Mouse (Mus musculus) cerebellum, adult 11 months (tissue): ENCODE data around the gene Gbx1.
"Not testable (repeated sequence)": the region's sequence is repeated elsewhere in the genome, so short reads cannot be mapped to it uniquely, and the experiment has no call there.

Experiments
- DNase-seq: peaks from one replicate; pipeline ENCODE4 v3.0.0; 2022

Gene Gbx1

GRCm38 (mm10) chr5:24526889-24527230, at the start of gene Gbx1:
Gene Gbx1 (minus strand): TSS chr5:24527202.
- DNase-seq = no peak

DNA sequence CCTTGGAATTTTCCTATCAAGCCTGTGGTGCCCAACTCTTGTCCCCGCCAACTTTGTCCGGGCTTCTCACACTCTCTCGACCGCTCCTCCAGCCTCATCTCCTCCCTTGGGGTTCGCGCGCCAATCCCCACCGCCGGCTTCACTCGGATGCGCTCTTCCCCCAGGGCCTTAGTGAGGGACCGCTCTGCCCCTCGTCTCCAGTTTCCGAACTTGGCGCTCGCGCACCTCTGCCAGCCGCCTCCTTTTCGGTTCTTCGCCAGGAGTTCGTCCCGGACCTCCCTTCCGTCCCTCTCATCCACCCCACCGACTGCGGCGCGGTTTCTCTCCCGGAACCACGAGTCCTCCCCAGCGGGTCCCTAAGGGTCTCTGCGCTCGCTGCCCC, 49.8 kb upstream of the Gbx1 start:
- no peak for DNase-seq

- DNase-seq = no peak
These were observed 48.9 kb upstream of the Gbx1 start for GRCm38 (mm10) chr5:24575948-24576347.

- no peak for DNase-seq
These were observed 29.7 kb upstream of the Gbx1 start, which contains the start of gene 4931409K22Rik for GRCm38 (mm10) chr5:24556709-24557108. Gene 4931409K22Rik (minus strand): TSS chr5:24556809.

- DNase-seq = not testable (repeated sequence)
These were observed 28.3 kb upstream of the Gbx1 start for GRCm38 (mm10) chr5:24555335-24555734.

DNA sequence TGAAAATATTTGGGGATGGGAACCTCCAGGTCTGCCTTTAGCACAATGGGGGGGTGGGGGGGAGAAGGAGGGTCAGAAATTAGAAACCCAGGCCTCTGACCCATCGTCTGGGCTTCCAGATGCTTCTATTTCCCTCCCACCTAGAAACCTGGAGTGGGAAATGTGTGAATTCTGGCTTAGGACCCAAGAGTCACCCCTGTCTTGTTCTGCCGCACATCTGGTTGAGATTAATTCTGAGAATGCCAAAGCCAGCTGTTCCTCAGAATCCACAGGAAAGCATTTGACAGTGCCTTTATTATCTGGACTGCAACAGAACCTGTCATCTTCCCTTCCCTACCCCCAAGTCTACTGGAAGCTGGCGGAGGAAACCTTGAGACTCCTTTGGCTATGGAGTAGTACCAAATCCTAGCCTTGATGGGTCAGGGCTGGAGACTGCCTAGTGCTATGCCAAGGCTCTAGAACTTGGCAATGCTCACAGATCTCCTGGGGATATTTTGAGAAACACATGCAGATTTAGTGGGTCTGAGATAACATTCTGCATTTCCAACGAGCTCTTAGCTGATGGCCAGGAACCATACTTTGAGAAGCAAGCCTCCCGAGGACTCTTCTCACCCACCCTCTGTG, 26.7 kb upstream of the Gbx1 start:
- no peak for DNase-seq

- DNase-seq = no peak
These were observed 24.3 kb upstream of the Gbx1 start for GRCm38 (mm10) chr5:24551317-24551688.

DNA sequence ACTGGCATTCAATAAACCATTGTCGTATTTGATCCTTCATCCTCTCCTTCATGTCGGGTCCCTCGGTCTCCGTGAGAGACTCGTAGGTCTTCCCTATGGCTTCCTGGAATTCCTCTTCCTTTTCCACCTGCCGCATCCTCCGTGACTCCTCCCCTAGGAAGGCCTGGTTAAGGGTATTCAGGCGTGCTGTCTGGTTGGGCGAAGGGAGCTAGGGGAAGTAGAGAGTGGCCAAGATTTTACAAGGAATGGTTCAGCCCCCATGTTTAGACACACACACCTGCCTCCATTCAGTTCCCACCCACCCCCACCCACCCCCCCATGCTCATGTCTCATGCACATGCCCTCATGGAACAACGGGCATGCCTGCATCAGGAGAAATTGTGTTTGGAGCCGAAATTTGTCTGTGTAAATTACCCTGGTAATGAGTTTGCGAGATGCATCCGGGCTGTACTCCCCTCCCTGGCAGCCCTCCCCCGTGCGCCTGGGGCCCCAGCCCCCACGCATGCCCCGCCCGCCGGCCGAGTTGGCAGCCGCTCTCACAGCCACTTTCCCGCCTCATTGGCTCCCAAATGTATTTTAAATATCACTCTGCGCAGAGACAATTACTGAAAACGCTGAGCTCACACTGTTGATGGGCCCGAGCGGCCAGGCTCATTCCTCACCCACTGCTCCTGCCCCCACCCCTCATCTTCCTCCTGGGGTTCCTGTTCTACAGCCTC, 23.8 kb upstream of the Gbx1 start:
- DNase-seq = no peak

GRCm38 (mm10) chr5:24542643-24543042, 15.6 kb upstream of the Gbx1 start:
- DNase-seq = no peak

GRCm38 (mm10) chr5:24541144-24541569, 14.2 kb upstream of the Gbx1 start:
- no peak for DNase-seq

DNA sequence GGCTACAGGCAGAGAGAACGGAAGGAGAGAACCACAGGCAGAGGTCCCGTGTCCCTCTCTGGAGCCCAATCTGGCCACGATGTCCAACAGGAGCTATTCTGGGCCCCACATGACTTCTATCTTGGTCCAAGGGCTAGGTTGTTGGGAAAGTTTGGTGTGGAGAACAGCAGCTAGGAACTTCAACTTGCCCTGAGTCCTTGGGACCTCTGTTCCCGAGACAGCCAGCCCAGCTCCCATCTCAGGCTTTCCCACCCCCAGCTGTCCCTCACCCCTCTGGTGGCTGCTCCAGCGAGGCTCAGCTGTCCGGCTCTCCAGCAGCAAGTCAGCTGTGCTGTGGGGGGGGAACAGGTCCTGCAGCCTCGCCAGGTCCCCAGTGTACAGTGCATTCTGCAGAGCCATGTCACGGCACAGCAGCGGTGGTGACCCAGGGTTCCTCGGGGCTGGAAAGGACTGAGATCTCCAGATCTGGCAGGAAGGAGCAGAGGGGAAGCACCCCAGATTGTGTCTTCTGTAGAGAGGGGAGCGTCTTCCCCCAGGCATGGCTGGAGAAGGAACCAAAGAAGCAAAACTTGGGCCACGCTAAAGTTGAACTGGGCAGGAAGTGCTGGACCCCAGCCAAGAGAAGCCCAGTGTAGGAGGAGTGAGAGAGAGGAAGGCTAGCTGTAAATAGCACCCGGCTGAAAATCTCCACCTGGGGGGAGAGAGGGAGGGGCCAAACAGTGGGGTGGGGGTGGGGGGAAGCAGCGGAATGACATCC, 13.6 kb upstream of the Gbx1 start, which contains the start of gene Asb10:
Gene Asb10, minus strand, starts transcription at position 592 of the 757 bp plus-strand sequence.
- no peak for DNase-seq

GRCm38 (mm10) chr5:24539571-24540296, 12.7 kb upstream of the Gbx1 start:
- no peak for DNase-seq

GRCm38 (mm10) chr5:24537618-24538017, 10.6 kb upstream of the Gbx1 start:
- DNase-seq = no peak

- no peak for DNase-seq
These were observed 9.5 kb upstream of the Gbx1 start for GRCm38 (mm10) chr5:24536511-24536910.

DNA sequence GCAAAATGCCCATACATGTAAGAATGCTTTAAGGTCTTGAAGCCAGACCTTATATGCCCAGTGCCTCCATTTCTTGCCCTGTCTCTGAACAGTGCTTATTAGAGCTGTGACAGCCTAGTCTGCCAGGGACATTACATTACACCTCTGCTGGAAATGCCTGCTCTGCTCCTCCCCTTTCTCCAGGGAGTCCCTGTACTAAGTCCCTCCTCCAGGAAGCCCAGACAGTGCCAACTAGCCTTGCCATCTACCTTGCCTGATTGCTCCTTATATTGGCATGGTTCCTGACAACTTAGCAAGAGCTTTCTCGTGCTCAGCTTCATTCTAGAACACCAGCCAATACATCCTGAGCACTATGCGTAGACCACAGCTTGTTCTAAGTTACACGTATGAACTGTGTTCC, 8.7 kb upstream of the Gbx1 start:
- no peak for DNase-seq

DNA sequence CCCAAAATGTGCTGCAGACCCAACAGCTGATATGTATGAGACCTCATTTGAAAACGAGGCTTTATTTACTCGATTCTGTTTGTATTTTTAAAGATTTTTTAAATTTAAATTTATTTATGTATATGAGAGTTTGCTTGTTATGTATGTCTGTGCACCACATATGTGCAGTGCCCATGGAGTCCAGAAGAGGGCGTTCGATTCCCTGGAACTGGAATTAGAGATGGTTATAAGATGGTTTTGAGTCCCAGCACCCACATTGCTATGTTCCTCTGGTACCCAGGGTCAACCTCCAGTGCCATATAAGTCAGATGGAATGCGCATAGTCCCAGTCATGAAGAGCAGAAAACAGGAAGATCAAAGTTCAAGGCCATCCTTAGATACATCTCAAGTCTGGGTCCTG, 7.3 kb upstream of the Gbx1 start:
- no peak for DNase-seq

- no peak for DNase-seq
These were observed 6.4 kb upstream of the Gbx1 start for GRCm38 (mm10) chr5:24533391-24533790.

DNA sequence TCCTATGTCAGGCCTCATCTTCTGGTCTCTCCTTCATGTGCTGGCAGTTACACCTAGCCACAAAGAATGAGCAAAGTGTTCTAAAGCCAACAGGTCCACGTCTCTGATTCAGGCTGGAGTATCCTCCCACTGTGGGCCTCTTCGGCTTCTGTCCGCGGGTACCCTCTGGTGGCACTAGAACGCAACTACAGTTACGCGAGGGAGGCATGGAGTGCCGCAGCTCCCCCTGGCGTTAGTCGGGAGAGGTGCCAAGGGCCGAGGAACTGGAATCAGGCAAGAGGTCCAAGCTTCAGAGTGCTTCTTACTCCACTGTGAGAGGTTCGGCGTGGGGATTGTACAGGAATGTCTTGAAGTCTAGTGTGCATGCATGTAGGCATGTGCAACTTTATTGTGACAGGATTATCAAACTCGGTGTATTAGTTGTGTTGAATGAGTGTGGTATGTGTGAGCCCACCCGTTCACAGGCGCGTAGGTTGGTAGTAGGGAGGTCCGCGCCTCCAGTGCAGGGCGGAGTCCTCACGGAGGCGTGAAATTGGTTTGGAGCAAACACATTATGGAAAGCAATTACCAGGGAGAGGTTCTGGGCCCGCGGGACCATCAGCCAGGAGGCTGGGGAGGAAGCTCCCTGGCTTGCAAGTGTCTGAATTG, 3.2 kb upstream of the Gbx1 start:
- peak; percentile 90 for DNase-seq

DNA sequence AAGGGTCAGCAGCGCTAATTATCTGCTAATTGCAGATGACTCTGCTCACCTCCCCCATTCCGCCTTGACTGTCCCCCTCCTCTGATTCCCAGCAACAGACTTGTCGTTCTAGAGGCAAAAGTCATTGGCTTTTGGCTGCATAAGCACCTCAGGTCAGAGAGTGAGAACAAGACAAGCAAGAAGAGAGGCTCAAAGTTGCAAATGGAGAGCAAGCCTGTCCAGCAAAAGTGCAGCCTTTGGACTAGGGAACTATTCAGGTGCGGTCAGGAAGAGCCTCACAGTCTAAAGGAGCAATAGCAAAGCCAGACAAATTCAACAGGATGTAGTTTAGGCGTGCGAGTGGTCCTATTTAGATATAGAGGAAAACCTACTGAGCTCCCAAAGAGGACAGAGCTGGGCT, 778 bp upstream of the Gbx1 start:
- no peak for DNase-seq

DNA sequence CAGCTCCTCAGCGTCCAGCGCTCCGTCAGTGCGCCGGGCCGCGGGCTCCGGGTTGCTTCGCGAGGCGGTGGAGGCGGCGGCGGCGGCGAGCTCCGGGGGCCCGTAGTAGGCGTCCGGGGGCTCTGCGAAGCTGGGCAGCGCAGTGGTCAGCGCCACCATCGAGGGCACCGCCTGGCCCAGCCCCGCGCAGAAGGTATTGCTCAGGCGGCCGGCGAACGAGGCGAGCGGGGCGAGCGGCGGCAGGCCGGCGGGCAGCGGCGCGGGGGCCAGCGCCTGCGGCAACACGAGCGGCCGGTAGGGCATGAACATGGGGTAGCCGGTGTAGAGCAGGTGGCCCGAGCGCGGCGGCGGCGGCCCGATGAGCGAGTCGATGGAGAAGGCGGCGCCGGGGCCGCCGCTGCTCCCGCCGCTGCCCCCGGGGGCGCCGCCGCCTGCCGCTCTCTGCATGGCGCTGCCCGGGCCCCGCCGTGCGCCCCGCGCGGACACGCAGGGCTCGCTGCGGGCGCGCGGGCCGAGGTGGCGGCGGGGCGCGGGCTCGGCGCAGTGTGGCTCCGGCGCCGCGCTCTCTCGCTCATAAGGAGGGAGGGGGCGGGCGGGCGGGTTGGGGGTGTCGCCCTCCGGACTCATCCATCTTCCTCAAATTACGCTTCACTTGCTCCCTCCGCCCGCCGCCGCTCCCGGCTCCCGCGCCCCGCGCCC, 663 bp downstream of the Gbx1 start:
- DNase-seq = no peak

DNA sequence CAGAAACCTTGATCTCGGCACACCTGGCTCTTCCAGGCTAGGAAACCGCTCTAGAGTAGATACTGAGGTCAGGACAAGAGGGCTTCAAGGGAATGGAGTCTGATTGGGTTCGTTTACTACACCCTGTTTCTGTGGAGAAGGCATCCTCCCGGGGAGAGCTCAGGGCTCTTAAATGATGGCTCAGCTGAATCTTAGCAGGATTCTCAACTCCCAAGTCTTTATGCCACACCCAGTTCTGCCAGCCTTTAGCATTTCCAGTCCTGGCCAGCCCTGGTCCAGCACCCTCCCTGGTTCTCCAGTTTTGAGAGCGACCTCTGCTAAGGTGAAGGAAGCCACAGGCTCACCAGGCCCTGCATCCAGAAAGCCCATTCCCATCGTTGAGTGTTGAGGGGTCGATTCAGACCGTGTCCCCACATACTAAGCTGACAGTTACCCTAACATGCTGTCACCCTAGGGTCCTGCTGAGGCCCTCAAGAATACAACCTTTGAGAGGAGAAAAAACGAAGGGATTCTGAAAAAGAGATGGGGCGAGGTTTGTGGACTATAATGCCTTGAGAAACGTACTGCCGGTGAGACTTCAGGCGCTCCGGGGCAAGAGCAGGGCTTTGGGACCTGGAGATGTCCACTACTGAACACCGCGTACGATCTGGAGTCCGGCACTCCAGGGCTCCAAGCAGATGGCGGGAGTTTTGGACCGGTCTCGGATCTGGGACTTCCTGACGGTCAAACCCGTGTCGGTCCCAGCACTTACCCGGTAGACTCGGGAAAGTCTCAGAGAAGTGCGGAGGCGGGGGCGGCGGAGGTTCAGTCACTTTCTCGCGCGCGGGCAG, 1.4 kb downstream of the Gbx1 start:
- DNase-seq = no peak
